Mouse (Mus musculus): Measurements from ENCODE around the gene Fam98a. TPM values are rescaled to one million over a fixed set of nuclear protein-coding genes. Genes with fewer than 3 reads are reported as not detected.
A peak's percentile ranks its signal among the peaks of the same experiment; 100 is the strongest.

Fam98a gene
- polyA plus RNA-seq, 1 experiment from 2014 or later: 8.7 TPM

GRCm38 (mm10) chr17:75539841-75540240, 11.9 kb downstream of the Fam98a start:
- H3K4me2 ChIP-seq: no peak overlapping the region
- no peak overlapping the region for H3K27ac ChIP-seq (ENCODE audit: low read depth, low read length)
- H3K36me3 ChIP-seq (ENCODE audit: control insufficient read depth, insufficient read depth, low read length): peaks cover 3% of the 10 kb centered on the region; the same call in 1 of the 2 replicates
- no peak overlapping the region for H3K4me3 ChIP-seq (ENCODE audit: low read depth, low read length)
- no peaks in the 10 kb centered on the region for H3K9me3 ChIP-seq (ENCODE audit: control insufficient read depth, low read length)
- no peak for ATAC-seq (ENCODE audit: low FRiP score)
- 94% methylated on average over 5 of the region's 5 CpGs for WGBS
- no peak for DNase-seq (ENCODE audit: low spot score, missing footprints)
- no peaks in the 10 kb centered on the region for H3K27me3 ChIP-seq (ENCODE audit: control insufficient read depth, insufficient read depth, low read length)
- no peaks in the 10 kb centered on the region for H3K4me1 ChIP-seq (ENCODE audit: control insufficient read depth, insufficient read depth, low read length)
- H3K9ac ChIP-seq (ENCODE audit: low read length): no peak overlapping the region

DNA sequence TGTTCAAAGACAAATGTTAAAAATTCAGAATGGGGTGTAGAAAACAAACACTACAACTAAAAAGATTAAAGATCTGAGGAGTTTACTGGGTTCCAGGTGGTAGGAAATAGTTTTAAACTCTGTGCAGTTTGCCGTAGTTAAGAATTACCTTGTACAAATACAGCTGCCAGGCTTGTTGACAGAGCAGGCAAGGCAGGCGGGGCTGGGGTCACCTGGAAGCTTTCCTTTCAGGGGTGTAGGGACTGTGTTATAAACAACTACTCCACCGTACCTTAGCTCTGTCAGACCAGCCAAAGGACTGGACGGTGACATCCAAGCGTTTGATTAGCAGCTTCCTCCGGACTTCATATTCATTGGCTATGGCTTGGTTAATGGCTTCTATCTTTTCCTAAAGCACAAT, 12.6 kb downstream of the Fam98a start:
- H3K4me2 ChIP-seq: no peak overlapping the region
- H3K9me3 ChIP-seq (ENCODE audit: control insufficient read depth, low read length): no peaks in the 10 kb centered on the region
- DNase-seq (ENCODE audit: low spot score, missing footprints) (no peak), ATAC-seq (ENCODE audit: low FRiP score) (no peak)
- 88% methylated on average over 6 of the region's 6 CpGs for WGBS
- H3K27me3 ChIP-seq (ENCODE audit: control insufficient read depth, insufficient read depth, low read length): no peaks in the 10 kb centered on the region
- H3K4me1 ChIP-seq (ENCODE audit: control insufficient read depth, insufficient read depth, low read length): no peaks in the 10 kb centered on the region
- H3K36me3 ChIP-seq (ENCODE audit: control insufficient read depth, insufficient read depth, low read length): peaks cover 3% of the 10 kb centered on the region; the same call in 1 of the 2 replicates
- H3K4me3 ChIP-seq (ENCODE audit: low read depth, low read length): no peak overlapping the region
- H3K27ac ChIP-seq (ENCODE audit: low read depth, low read length): no peak overlapping the region
- H3K9ac ChIP-seq (ENCODE audit: low read length): no peak overlapping the region

- DNase-seq (ENCODE audit: low spot score, missing footprints): no peak
- Histone ChIP-seq H3K4me2 (no peak overlapping the region), H3K4me1 (ENCODE audit: control insufficient read depth, insufficient read depth, low read length) (no peaks in the 10 kb centered on the region), H3K9me3 (ENCODE audit: control insufficient read depth, low read length) (no peaks in the 10 kb centered on the region), H3K9ac (ENCODE audit: low read length) (no peak overlapping the region), H3K27me3 (ENCODE audit: control insufficient read depth, insufficient read depth, low read length) (no peaks in the 10 kb centered on the region), H3K36me3 (ENCODE audit: control insufficient read depth, insufficient read depth, low read length) (peaks cover 3% of the 10 kb centered on the region; the same call in 1 of the 2 replicates), H3K4me3 (ENCODE audit: low read depth, low read length) (no peak overlapping the region), H3K27ac (ENCODE audit: low read depth, low read length) (no peak overlapping the region)
- no peak for ATAC-seq (ENCODE audit: low FRiP score)
- WGBS: 95% methylated on average over 12 of the region's 12 CpGs
Measured at GRCm38 (mm10) chr17:75538431-75538830, 13.3 kb downstream of the Fam98a start.

- 89% methylated on average over 7 of the region's 7 CpGs for WGBS
- H3K4me2 ChIP-seq: no peak overlapping the region
- H3K36me3 ChIP-seq (ENCODE audit: control insufficient read depth, insufficient read depth, low read length): no peaks in the 10 kb centered on the region; the same call in 1 of the 2 replicates
- H3K9me3 ChIP-seq (ENCODE audit: control insufficient read depth, low read length): no peaks in the 10 kb centered on the region
- ATAC-seq (ENCODE audit: low FRiP score) (no peak), DNase-seq (ENCODE audit: low spot score, missing footprints) (no peak)
- no peak overlapping the region for H3K27ac ChIP-seq (ENCODE audit: low read depth, low read length)
- no peaks in the 10 kb centered on the region for H3K4me1 ChIP-seq (ENCODE audit: control insufficient read depth, insufficient read depth, low read length)
- no peaks in the 10 kb centered on the region for H3K27me3 ChIP-seq (ENCODE audit: control insufficient read depth, insufficient read depth, low read length)
- no peak overlapping the region for H3K9ac ChIP-seq (ENCODE audit: low read length)
- H3K4me3 ChIP-seq (ENCODE audit: low read depth, low read length): no peak overlapping the region
Measured at GRCm38 (mm10) chr17:75537050-75537445, 14.7 kb downstream of the Fam98a start.

- Histone ChIP-seq H3K4me3 (ENCODE audit: low read depth, low read length) (no peak overlapping the region), H3K27ac (ENCODE audit: low read depth, low read length) (no peak overlapping the region), H3K36me3 (ENCODE audit: control insufficient read depth, insufficient read depth, low read length) (no peaks in the 10 kb centered on the region; the same call in 1 of the 2 replicates), H3K9ac (ENCODE audit: low read length) (no peak overlapping the region), H3K4me1 (ENCODE audit: control insufficient read depth, insufficient read depth, low read length) (no peaks in the 10 kb centered on the region), H3K4me2 (no peak overlapping the region), H3K27me3 (ENCODE audit: control insufficient read depth, insufficient read depth, low read length) (no peaks in the 10 kb centered on the region), H3K9me3 (ENCODE audit: control insufficient read depth, low read length) (no peaks in the 10 kb centered on the region)
- peak; percentile 35; the same call in 1 of the 2 replicates for ATAC-seq (ENCODE audit: low FRiP score)
- no peak for DNase-seq (ENCODE audit: low spot score, missing footprints)
- 64% methylated on average over 6 of the region's 6 CpGs for WGBS
Measured at GRCm38 (mm10) chr17:75536396-75537049, 15.2 kb downstream of the Fam98a start.

GRCm38 (mm10) chr17:75535612-75536011, 16.1 kb downstream of the Fam98a start:
- Histone ChIP-seq H3K4me1 (ENCODE audit: control insufficient read depth, insufficient read depth, low read length) (no peaks in the 10 kb centered on the region), H3K36me3 (ENCODE audit: control insufficient read depth, insufficient read depth, low read length) (no peaks in the 10 kb centered on the region; the same call in 1 of the 2 replicates), H3K27me3 (ENCODE audit: control insufficient read depth, insufficient read depth, low read length) (no peaks in the 10 kb centered on the region), H3K27ac (ENCODE audit: low read depth, low read length) (no peak overlapping the region), H3K4me3 (ENCODE audit: low read depth, low read length) (no peak overlapping the region), H3K9me3 (ENCODE audit: control insufficient read depth, low read length) (no peaks in the 10 kb centered on the region), H3K9ac (ENCODE audit: low read length) (no peak overlapping the region), H3K4me2 (no peak overlapping the region)
- DNase-seq (ENCODE audit: low spot score, missing footprints): no peak
- WGBS: 95% methylated on average over 4 of the region's 4 CpGs
- no peak for ATAC-seq (ENCODE audit: low FRiP score)

DNA sequence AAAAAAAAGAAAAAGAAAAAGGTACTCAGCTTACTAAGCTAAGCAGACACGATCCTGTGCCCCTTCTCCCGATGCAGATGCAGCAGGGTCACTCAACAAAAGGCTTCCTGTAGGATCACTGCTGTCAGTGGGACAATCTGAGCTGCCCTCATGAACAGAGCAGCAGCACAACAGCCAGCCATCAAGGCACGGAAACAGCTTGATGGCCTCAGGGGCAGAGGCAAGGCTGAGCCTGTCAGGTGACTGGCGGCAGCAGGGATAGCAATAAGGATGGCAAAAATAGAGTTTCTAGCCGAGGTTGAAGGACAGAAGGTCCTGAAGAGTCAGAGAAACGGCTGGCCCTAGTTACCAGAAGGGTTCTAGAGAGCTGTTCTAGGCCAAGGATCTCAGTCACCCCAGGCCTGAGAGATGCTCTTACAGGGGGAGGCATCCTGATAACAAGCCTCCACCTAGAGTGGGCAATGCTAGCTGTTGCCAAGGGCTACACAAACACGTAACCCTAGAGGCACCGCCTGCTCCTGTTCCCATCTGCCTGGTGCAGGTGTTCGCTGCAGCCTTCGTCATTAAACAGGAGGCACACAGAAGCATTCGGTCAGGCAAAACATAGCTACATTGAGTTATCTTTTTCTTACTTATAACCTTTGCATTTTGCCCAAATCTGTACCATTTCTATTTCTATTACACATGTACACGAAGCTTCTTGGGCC, 17.3 kb downstream of the Fam98a start:
- Histone ChIP-seq H3K4me3 (ENCODE audit: low read depth, low read length) (no peak overlapping the region), H3K36me3 (ENCODE audit: control insufficient read depth, insufficient read depth, low read length) (no peaks in the 10 kb centered on the region; the same call in 1 of the 2 replicates), H3K9ac (ENCODE audit: low read length) (no peak overlapping the region), H3K27ac (ENCODE audit: low read depth, low read length) (no peak overlapping the region), H3K4me1 (ENCODE audit: control insufficient read depth, insufficient read depth, low read length) (no peaks in the 10 kb centered on the region), H3K4me2 (no peak overlapping the region), H3K27me3 (ENCODE audit: control insufficient read depth, insufficient read depth, low read length) (no peaks in the 10 kb centered on the region), H3K9me3 (ENCODE audit: control insufficient read depth, low read length) (0 out of 2 replicates have a peak, but pooled peaks cover under 1% of the 10 kb centered on the region)
- ATAC-seq (ENCODE audit: low FRiP score) (no peak), DNase-seq (ENCODE audit: low spot score, missing footprints) (no peak)
- 84% methylated on average over 12 of the region's 12 CpGs for WGBS

GRCm38 (mm10) chr17:75532469-75532986, 19.2 kb downstream of the Fam98a start:
- Histone ChIP-seq H3K9me3 (ENCODE audit: control insufficient read depth, low read length) (0 out of 2 replicates have a peak, but pooled peaks cover 3% of the 10 kb centered on the region), H3K27ac (ENCODE audit: low read depth, low read length) (no peak overlapping the region), H3K4me2 (no peak overlapping the region), H3K9ac (ENCODE audit: low read length) (no peak overlapping the region), H3K4me1 (ENCODE audit: control insufficient read depth, insufficient read depth, low read length) (no peaks in the 10 kb centered on the region), H3K4me3 (ENCODE audit: low read depth, low read length) (no peak overlapping the region), H3K36me3 (ENCODE audit: control insufficient read depth, insufficient read depth, low read length) (no peaks in the 10 kb centered on the region), H3K27me3 (ENCODE audit: control insufficient read depth, insufficient read depth, low read length) (no peaks in the 10 kb centered on the region)
- DNase-seq (ENCODE audit: low spot score, missing footprints) (no peak), ATAC-seq (ENCODE audit: low FRiP score) (no peak)
- WGBS: 92% methylated on average over 6 of the region's 6 CpGs

Data from midbrain, embryonic 11.5 days (tissue).